Mouse (Mus musculus) liver, embryonic 15.5 days (tissue): ENCODE results near the gene Arhgap30. TPM values are rescaled to one million over a fixed set of nuclear protein-coding genes. Genes with fewer than 3 reads are reported as not detected.
A peak's percentile ranks its signal among the peaks of the same experiment; 100 is the strongest.

Experiments
- ATAC-seq: fragments of 200-750 bp; cut with Nextera tagmentation; 2 replicates; pipeline ENCODE4 v1.8.0; 2017; ENCODE audit warnings: moderate number of reproducible peaks, mild to moderate bottlenecking, moderate library complexity; ENCODE audit not compliant: insufficient read depth
- H3K27ac ChIP-seq: fragments of 300-500 bp; sonication (generic); replicated peaks from 2 replicates; pipeline ENCODE4 v1.5.1; 2015; ENCODE audit warnings: mild to moderate bottlenecking, inconsistent platforms
- H3K27me3 ChIP-seq: fragments of 300-500 bp; sonication (generic); 2 replicates; pipeline ENCODE4 v1.6.1; 2015; ENCODE audit warnings: mild to moderate bottlenecking, inconsistent platforms
- H3K36me3 ChIP-seq: fragments of 300-500 bp; sonication (generic); replicated peaks from 2 replicates; pipeline ENCODE4 v1.6.1; 2015; ENCODE audit warnings: moderate library complexity, mild to moderate bottlenecking, inconsistent platforms
- H3K4me1 ChIP-seq: fragments of 300-500 bp; sonication (generic); replicated peaks from 2 replicates; pipeline ENCODE4 v1.6.1; 2015; ENCODE audit warnings: inconsistent platforms
- H3K4me2 ChIP-seq: fragments of 300-500 bp; sonication (generic); 2 replicates; pipeline ENCODE4 v1.6.1; 2015; ENCODE audit warnings: moderate library complexity, mild to moderate bottlenecking, inconsistent platforms
- H3K4me3 ChIP-seq: fragments of 300-500 bp; sonication (generic); replicated peaks from 2 replicates; pipeline ENCODE4 v1.5.1; 2015; ENCODE audit warnings: mild to moderate bottlenecking, inconsistent platforms
- H3K9ac ChIP-seq: fragments of 300-500 bp; sonication (generic); 2 replicates; pipeline ENCODE4 v1.6.1; 2015; ENCODE audit warnings: moderate library complexity, mild to moderate bottlenecking, inconsistent platforms
- H3K9me3 ChIP-seq: fragments of 300-500 bp; sonication (generic); replicated peaks from 2 replicates; pipeline ENCODE4 v1.6.1; 2016; ENCODE audit warnings: inconsistent platforms
- WGBS: fragments of 180-500 bp; shearing (Covaris S2); methylation state at CpG from one replicate; pipeline ENCODE4 v1.1.7; 2015; ENCODE audit warnings: mixed read lengths; ENCODE audit not compliant: insufficient replicate concordance; 5-methylcytosine and 5-hydroxymethylcytosine counted together
- polyA plus RNA-seq: library from polyadenylated mRNA; unstranded; fragments of >200 nt; fragmentation: Nextera tagmentation; extraction: Ambion mirVana; gene quantifications from 2 replicates; pipeline ENCODE4 v1.2.1, GENCODE M21; 2015

The Arhgap30 gene
- polyA plus RNA-seq, 1 experiment from 2014 or later = 5.0 TPM

GRCm38 (mm10) chr1:171435288-171435814, 46.6 kb downstream of the Arhgap30 start:
- Histone ChIP-seq H3K36me3 (no peaks in the 10 kb centered on the region), H3K27me3 (peaks cover 42% of the 10 kb centered on the region), H3K27ac (no peak overlapping the region), H3K9ac (no peak overlapping the region), H3K4me2 (no peak overlapping the region), H3K4me3 (no peak overlapping the region), H3K9me3 (no peaks in the 10 kb centered on the region), H3K4me1 (peaks cover 20% of the 10 kb centered on the region)
- 45% methylated on average over 7 of the region's 7 CpGs for WGBS
- no peak for ATAC-seq

GRCm38 (mm10) chr1:171435974-171436373, 47.2 kb downstream of the Arhgap30 start:
- H3K9ac ChIP-seq = no peak overlapping the region
- H3K36me3 ChIP-seq = no peaks in the 10 kb centered on the region
- 37% methylated on average over 1 of the region's 1 CpGs for WGBS
- peaks cover 23% of the 10 kb centered on the region for H3K4me1 ChIP-seq
- no peak for ATAC-seq
- H3K4me2 ChIP-seq = no peak overlapping the region
- no peaks in the 10 kb centered on the region for H3K9me3 ChIP-seq
- no peak overlapping the region for H3K27ac ChIP-seq
- peaks cover 47% of the 10 kb centered on the region for H3K27me3 ChIP-seq
- H3K4me3 ChIP-seq = no peak overlapping the region

GRCm38 (mm10) chr1:171437264-171438013, 48.7 kb downstream of the Arhgap30 start, which contains the start of gene F11r:
TSS of gene F11r (plus strand) at chr1:171437535.
- peak; percentile 84 for ATAC-seq
- 2% methylated on average over 46 of the region's 46 CpGs for WGBS
- Histone ChIP-seq H3K4me3 (peak within 1 kb of the TSS; percentile 58), H3K9me3 (no peaks in the 10 kb centered on the region), H3K36me3 (no peaks in the 10 kb centered on the region), H3K27ac (peak within 1 kb of the TSS; percentile 73), H3K4me1 (peaks cover 28% of the 10 kb centered on the region), H3K9ac (peak within 1 kb of the TSS; percentile 40), H3K4me2 (peak within 1 kb of the TSS; percentile 58), H3K27me3 (peaks cover 55% of the 10 kb centered on the region)

- peaks cover 28% of the 10 kb centered on the region for H3K4me1 ChIP-seq
- no peak for ATAC-seq
- peak overlapping the region; percentile 58 for H3K4me2 ChIP-seq
- peaks cover 55% of the 10 kb centered on the region for H3K27me3 ChIP-seq
- WGBS = 3% methylated on average over 18 of the region's 18 CpGs
- peak overlapping the region; percentile 73 for H3K27ac ChIP-seq
- no peaks in the 10 kb centered on the region for H3K9me3 ChIP-seq
- peak overlapping the region; percentile 58 for H3K4me3 ChIP-seq
- peak overlapping the region; percentile 40 for H3K9ac ChIP-seq
- no peaks in the 10 kb centered on the region for H3K36me3 ChIP-seq
Measured at GRCm38 (mm10) chr1:171438014-171438670, 49.4 kb downstream of the Arhgap30 start.

- WGBS = 18% methylated on average over 8 of the region's 8 CpGs
- peak overlapping the region; percentile 73; the same call in 1 of the 2 replicates for H3K27ac ChIP-seq
Measured at GRCm38 (mm10) chr1:171439072-171439471, 50.3 kb downstream of the Arhgap30 start.

GRCm38 (mm10) chr1:171440025-171440725, 51.4 kb downstream of the Arhgap30 start:
- Histone ChIP-seq H3K36me3 (no peaks in the 10 kb centered on the region), H3K9ac (no peak overlapping the region), H3K27me3 (peaks cover 55% of the 10 kb centered on the region), H3K4me3 (peak overlapping the region; percentile 58), H3K27ac (peak overlapping the region; percentile 70), H3K9me3 (no peaks in the 10 kb centered on the region), H3K4me1 (peaks cover 28% of the 10 kb centered on the region), H3K4me2 (peak overlapping the region; percentile 58)
- ATAC-seq = no peak
- WGBS = 13% methylated on average over 8 of the region's 9 CpGs

More at GRCm38 (mm10) chr1:171439072-171439471, 50.3 kb downstream of the Arhgap30 start:
- Histone ChIP-seq H3K4me1 (peaks cover 28% of the 10 kb centered on the region), H3K9ac (no peak overlapping the region), H3K9me3 (no peaks in the 10 kb centered on the region), H3K4me3 (peak overlapping the region; percentile 58), H3K36me3 (no peaks in the 10 kb centered on the region), H3K4me2 (peak overlapping the region; percentile 58), H3K27me3 (peaks cover 55% of the 10 kb centered on the region)
- no peak for ATAC-seq

GRCm38 (mm10) chr1:171441466-171442412, 53.0 kb downstream of the Arhgap30 start:
- 0 out of 2 replicates have a peak overlapping the region, but pooled peaks have one; percentile 2 for H3K4me3 ChIP-seq
- H3K4me1 ChIP-seq = peaks cover 23% of the 10 kb centered on the region
- H3K9ac ChIP-seq = no peak overlapping the region
- WGBS = 12% methylated on average over 7 of the region's 7 CpGs
- H3K27ac ChIP-seq = peak overlapping the region; percentile 70
- peaks cover 48% of the 10 kb centered on the region for H3K27me3 ChIP-seq
- no peak for ATAC-seq
- peak overlapping the region; percentile 58 for H3K4me2 ChIP-seq
- H3K36me3 ChIP-seq = no peaks in the 10 kb centered on the region
- no peaks in the 10 kb centered on the region for H3K9me3 ChIP-seq

- no peak for ATAC-seq
- H3K4me2 ChIP-seq = peak overlapping the region; percentile 58
- H3K9me3 ChIP-seq = no peaks in the 10 kb centered on the region
- peaks cover 42% of the 10 kb centered on the region for H3K27me3 ChIP-seq
- WGBS = 24% methylated on average over 8 of the region's 8 CpGs
- H3K9ac ChIP-seq = no peak overlapping the region
- H3K4me3 ChIP-seq = no peak overlapping the region
- peak overlapping the region; percentile 58 for H3K27ac ChIP-seq
- peaks cover 17% of the 10 kb centered on the region for H3K4me1 ChIP-seq
- no peaks in the 10 kb centered on the region for H3K36me3 ChIP-seq
Measured at GRCm38 (mm10) chr1:171442413-171442760, 53.6 kb downstream of the Arhgap30 start.

- WGBS = 62% methylated on average over 5 of the region's 5 CpGs
- no peak overlapping the region for H3K27ac ChIP-seq
- no peak for ATAC-seq
- no peak overlapping the region for H3K4me2 ChIP-seq
- no peak overlapping the region for H3K4me3 ChIP-seq
- peaks cover 14% of the 10 kb centered on the region for H3K4me1 ChIP-seq
- H3K36me3 ChIP-seq = no peaks in the 10 kb centered on the region
- H3K9ac ChIP-seq = no peak overlapping the region
- H3K27me3 ChIP-seq = peaks cover 15% of the 10 kb centered on the region; the same call in 1 of the 2 replicates
- no peaks in the 10 kb centered on the region for H3K9me3 ChIP-seq
Measured at GRCm38 (mm10) chr1:171445050-171445449, 56.3 kb downstream of the Arhgap30 start.

GRCm38 (mm10) chr1:171446854-171447253, 58.1 kb downstream of the Arhgap30 start:
- H3K4me2 ChIP-seq = no peak overlapping the region
- H3K9me3 ChIP-seq = no peaks in the 10 kb centered on the region
- no peak overlapping the region for H3K4me3 ChIP-seq
- H3K4me1 ChIP-seq = peaks cover 11% of the 10 kb centered on the region
- no peaks in the 10 kb centered on the region for H3K27me3 ChIP-seq
- ATAC-seq = no peak
- no peaks in the 10 kb centered on the region for H3K36me3 ChIP-seq
- no peak overlapping the region for H3K9ac ChIP-seq
- WGBS = 35% methylated on average over 7 of the region's 7 CpGs
- no peak overlapping the region for H3K27ac ChIP-seq
